Mouse (Mus musculus) kidney, embryonic 16.5 days (tissue): ENCODE measurements around the gene Psmb3. TPM values are rescaled to one million over a fixed set of nuclear protein-coding genes. Genes with fewer than 3 reads are reported as not detected.

Experiments
- ATAC-seq: fragments of 200-750 bp; cut with Nextera tagmentation; 2 replicates; pipeline ENCODE4 v1.8.0; 2017; ENCODE audit warnings: moderate TSS enrichment; ENCODE audit not compliant: low FRiP score, low TSS enrichment
- H3K27ac ChIP-seq: fragments of 300-500 bp; sonication (generic); 2 replicates; pipeline ENCODE4 v1.5.1; 2014; ENCODE audit warnings: low read length
- H3K27me3 ChIP-seq: fragments of 300-500 bp; sonication (generic); 2 replicates; pipeline ENCODE4 v1.6.1; 2014; ENCODE audit warnings: low read length, control low read depth, mixed read lengths; ENCODE audit not compliant: insufficient read depth
- H3K36me3 ChIP-seq: fragments of 300-500 bp; sonication (generic); 2 replicates; pipeline ENCODE4 v1.6.1; 2014; ENCODE audit warnings: low read length, control low read depth, mixed read lengths; ENCODE audit not compliant: insufficient read depth
- H3K4me1 ChIP-seq: fragments of 300-500 bp; sonication (generic); 2 replicates; pipeline ENCODE4 v1.6.1; 2014; ENCODE audit warnings: low read length, control low read depth, mixed read lengths; ENCODE audit not compliant: insufficient read depth
- H3K4me2 ChIP-seq: fragments of 300-500 bp; sonication (generic); replicated peaks from 2 replicates; pipeline ENCODE4 v1.6.1; 2014; ENCODE audit warnings: low read depth, low read length
- H3K4me3 ChIP-seq: fragments of 300-500 bp; sonication (generic); 2 replicates; pipeline ENCODE4 v1.5.1; 2014; ENCODE audit warnings: mild to moderate bottlenecking, low read length
- H3K9ac ChIP-seq: fragments of 300-500 bp; sonication (generic); replicated peaks from 2 replicates; pipeline ENCODE4 v1.6.1; 2014; ENCODE audit warnings: low read length
- H3K9me3 ChIP-seq: fragments of 300-500 bp; sonication (generic); 2 replicates; pipeline ENCODE4 v1.6.1; 2016; ENCODE audit warnings: low read length, control low read depth
- WGBS: fragments of 180-500 bp; shearing (Covaris S2); extraction: QIAGEN DNeasy Blood & Tissue Kit; methylation state at CpG from one replicate; pipeline ENCODE4 v1.1.7; 2014; 5-methylcytosine and 5-hydroxymethylcytosine counted together
- polyA plus RNA-seq: library from polyadenylated mRNA; unstranded; fragments of >200 nt; fragmentation: Nextera tagmentation; extraction: Ambion mirVana; gene quantifications from 2 replicates; pipeline ENCODE4 v1.2.1, GENCODE M21; 2015

The Psmb3 gene
- polyA plus RNA-seq, 1 experiment from 2014 or later = 503 TPM

DNA sequence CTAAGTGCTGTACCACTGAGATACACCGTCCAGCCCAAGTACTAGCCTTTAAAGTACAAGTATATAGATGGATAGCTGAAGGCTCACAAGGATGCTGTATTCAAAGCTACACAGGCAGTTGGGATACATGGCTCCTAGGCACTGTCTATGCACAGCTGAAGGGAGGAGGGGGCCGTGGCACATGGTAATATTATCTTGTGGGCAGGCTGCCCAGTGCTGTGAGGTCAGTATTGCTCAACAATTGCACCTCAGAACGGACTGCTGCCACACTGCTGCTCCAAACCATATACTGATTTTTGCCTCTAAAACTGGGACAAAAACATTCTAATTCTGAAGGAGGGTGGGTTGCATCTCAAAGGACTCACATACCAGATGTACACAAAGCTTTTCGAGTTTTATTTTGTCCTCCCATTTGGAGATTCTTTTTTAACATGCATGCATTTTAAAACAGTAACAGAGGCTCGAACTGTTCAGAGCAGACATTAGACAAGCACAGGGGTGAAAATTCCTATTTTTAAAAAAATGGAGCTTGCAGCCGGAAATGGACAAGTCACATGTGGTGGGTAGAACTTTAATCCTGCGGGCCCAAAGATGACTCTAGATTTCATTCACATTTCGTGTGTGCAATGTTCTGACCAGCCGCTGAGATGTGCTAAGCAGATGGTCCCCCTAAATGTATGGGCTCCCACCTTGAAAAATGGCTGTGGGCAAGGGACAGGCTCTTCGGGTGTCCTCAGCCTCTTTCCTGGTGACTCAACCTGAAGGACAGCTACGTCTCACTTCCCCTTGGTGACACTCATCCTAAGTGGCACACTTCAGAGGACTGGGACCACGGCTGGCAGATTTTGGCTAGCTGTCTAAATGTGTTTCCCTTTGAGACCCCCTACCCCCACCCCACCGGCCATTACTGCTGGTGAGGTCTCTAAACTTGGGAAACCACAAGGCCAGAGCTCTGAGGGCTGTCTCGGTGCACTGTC lies 11.9 kb downstream of the Psmb3 start:
- Histone ChIP-seq H3K27ac (no peak overlapping the region), H3K9ac (no peak overlapping the region), H3K36me3 (peaks cover 55% of the 10 kb centered on the region), H3K9me3 (0 out of 2 replicates have a peak, but pooled peaks cover 3% of the 10 kb centered on the region), H3K4me3 (no peak overlapping the region), H3K27me3 (no peaks in the 10 kb centered on the region), H3K4me2 (no peak overlapping the region), H3K4me1 (no peaks in the 10 kb centered on the region)
- no peak for ATAC-seq
- WGBS = 85% methylated on average over 14 of the region's 14 CpGs

DNA sequence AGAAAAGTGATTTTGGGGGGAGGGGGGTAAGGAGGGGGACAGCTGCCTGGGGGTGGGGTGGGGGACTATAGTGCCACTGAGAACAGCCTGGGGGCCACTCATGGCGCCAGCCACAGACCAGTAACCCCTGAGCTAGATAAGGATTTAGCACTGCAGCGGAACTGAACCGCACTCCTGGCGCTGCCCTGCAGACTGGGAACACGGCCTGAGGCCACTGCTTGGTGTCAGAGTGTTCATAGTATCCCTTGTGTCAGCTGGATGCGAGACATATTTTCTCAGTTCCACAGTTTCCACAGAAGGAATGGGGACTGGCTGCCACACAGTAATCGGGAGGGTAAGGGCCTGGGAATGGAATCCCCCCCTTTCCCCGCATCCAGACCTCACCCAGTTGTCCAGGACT lies 12.8 kb downstream of the Psmb3 start:
- Histone ChIP-seq H3K36me3 (peaks cover 63% of the 10 kb centered on the region), H3K4me2 (no peak overlapping the region), H3K4me1 (no peaks in the 10 kb centered on the region), H3K27ac (no peak overlapping the region), H3K4me3 (no peak overlapping the region), H3K9ac (no peak overlapping the region), H3K9me3 (0 out of 2 replicates have a peak, but pooled peaks cover 3% of the 10 kb centered on the region), H3K27me3 (no peaks in the 10 kb centered on the region)
- ATAC-seq = no peak
- 87% methylated on average over 8 of the region's 8 CpGs for WGBS

DNA sequence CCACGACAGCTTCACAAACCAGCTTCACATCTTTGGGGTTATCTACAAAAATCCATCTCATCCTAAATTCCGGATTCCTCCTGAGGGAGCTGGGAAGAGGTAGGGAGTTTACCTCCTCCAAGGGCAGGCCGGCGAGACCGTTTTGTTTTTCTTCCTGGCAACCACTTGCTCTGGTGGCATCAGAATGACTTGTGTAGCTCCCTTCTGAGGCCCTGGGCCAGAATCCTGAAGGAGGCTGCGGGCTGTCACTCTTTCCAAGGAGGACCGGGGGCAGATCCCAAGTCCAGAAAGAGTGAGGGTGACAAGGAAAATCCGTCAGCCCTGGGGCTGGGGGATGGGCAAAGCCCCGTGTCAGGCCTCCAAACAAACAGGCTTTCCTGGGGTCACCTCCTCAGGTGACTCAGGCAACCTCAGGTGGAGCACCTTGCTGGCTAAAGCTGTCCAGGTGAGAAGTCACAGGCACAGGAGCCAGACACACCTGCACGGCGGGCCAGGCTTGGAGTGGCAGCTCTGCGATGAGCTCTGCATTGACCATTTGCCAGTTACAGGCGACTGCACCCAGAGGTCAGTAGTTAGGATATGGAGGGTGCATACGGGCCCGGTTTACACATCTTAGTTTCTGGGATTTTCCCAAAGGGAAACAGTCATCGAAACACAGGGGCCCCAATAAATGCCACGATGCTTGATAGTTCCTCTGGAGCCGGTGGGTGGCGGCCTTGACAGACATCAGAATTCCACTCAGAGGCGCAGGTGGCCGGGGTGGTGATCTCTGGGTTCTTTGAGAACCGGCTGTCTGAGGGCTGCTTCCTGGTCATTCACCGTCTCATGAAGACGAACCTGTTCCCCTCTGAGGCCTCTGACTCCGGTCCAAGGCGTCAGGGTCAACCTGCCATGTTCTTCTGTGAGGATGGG lies 14.4 kb downstream of the Psmb3 start:
- 82% methylated on average over 26 of the region's 26 CpGs for WGBS
- Histone ChIP-seq H3K9ac (no peak overlapping the region), H3K27ac (no peak overlapping the region), H3K27me3 (no peaks in the 10 kb centered on the region), H3K4me3 (no peak overlapping the region), H3K9me3 (peaks cover 3% of the 10 kb centered on the region; the same call in 1 of the 2 replicates), H3K4me1 (no peaks in the 10 kb centered on the region), H3K36me3 (peaks cover 69% of the 10 kb centered on the region), H3K4me2 (no peak overlapping the region)
- ATAC-seq = no peak

- Histone ChIP-seq H3K4me3 (no peak overlapping the region), H3K4me2 (no peak overlapping the region), H3K27ac (no peak overlapping the region), H3K27me3 (no peaks in the 10 kb centered on the region), H3K9me3 (peaks cover 3% of the 10 kb centered on the region; the same call in 1 of the 2 replicates), H3K9ac (no peak overlapping the region), H3K4me1 (no peaks in the 10 kb centered on the region), H3K36me3 (peaks cover 69% of the 10 kb centered on the region)
- no peak for ATAC-seq
- WGBS = 73% methylated on average over 15 of the region's 15 CpGs
Observed at GRCm38 (mm10) chr11:97718281-97718860, 15.2 kb downstream of the Psmb3 start.

- Histone ChIP-seq H3K9ac (no peak overlapping the region), H3K4me2 (no peak overlapping the region), H3K27ac (no peak overlapping the region), H3K36me3 (peaks cover 66% of the 10 kb centered on the region), H3K27me3 (no peaks in the 10 kb centered on the region), H3K9me3 (peaks cover 3% of the 10 kb centered on the region; the same call in 1 of the 2 replicates), H3K4me1 (no peaks in the 10 kb centered on the region), H3K4me3 (no peak overlapping the region)
- ATAC-seq = no peak
- WGBS = 82% methylated on average over 4 of the region's 4 CpGs
Observed at GRCm38 (mm10) chr11:97719041-97719440, 15.8 kb downstream of the Psmb3 start.

- Histone ChIP-seq H3K9me3 (no peaks in the 10 kb centered on the region; the same call in 1 of the 2 replicates), H3K4me3 (no peak overlapping the region), H3K9ac (no peak overlapping the region), H3K4me2 (no peak overlapping the region), H3K36me3 (peaks cover 69% of the 10 kb centered on the region), H3K27me3 (no peaks in the 10 kb centered on the region), H3K4me1 (no peaks in the 10 kb centered on the region), H3K27ac (no peak overlapping the region)
- 87% methylated on average over 4 of the region's 4 CpGs for WGBS
- ATAC-seq = no peak
Observed at GRCm38 (mm10) chr11:97721338-97721737, 18.1 kb downstream of the Psmb3 start.

- H3K4me1 ChIP-seq = no peaks in the 10 kb centered on the region
- H3K9me3 ChIP-seq = no peaks in the 10 kb centered on the region; the same call in 1 of the 2 replicates
- no peak overlapping the region for H3K4me3 ChIP-seq
- H3K27me3 ChIP-seq = no peaks in the 10 kb centered on the region
- no peak overlapping the region for H3K9ac ChIP-seq
- H3K36me3 ChIP-seq = peaks cover 77% of the 10 kb centered on the region
- H3K4me2 ChIP-seq = no peak overlapping the region
- H3K27ac ChIP-seq = peak overlapping the region; percentile 5; the same call in 1 of the 2 replicates
- peak; percentile 77 for ATAC-seq
- 70% methylated on average over 7 of the region's 7 CpGs for WGBS
Observed at GRCm38 (mm10) chr11:97723709-97724108, 20.5 kb downstream of the Psmb3 start.

DNA sequence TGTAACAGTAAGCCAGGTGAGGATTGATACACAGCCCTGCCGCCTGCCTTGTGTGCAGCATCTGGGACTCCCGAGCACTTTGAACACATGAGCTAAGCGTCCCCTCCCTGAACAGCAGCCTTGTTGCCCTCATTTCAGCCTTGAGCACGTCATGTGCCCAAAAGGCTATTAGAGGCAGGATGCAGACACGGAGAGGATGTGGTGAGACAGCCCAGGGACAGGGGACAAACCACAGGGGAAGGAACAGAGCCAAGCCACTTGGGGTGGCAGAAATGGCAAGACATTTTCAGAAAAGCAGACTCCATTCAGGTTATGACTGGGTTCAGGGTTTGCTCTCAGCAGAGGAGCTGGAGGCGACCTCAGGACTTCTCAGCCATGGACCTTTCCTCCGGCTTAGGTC lies 25.1 kb downstream of the Psmb3 start:
- Histone ChIP-seq H3K27ac (no peak overlapping the region), H3K9ac (no peak overlapping the region), H3K4me2 (no peak overlapping the region), H3K27me3 (no peaks in the 10 kb centered on the region), H3K9me3 (no peaks in the 10 kb centered on the region), H3K4me3 (no peak overlapping the region), H3K36me3 (peaks cover 55% of the 10 kb centered on the region), H3K4me1 (no peaks in the 10 kb centered on the region)
- 64% methylated on average over 7 of the region's 7 CpGs for WGBS
- ATAC-seq = no peak

DNA sequence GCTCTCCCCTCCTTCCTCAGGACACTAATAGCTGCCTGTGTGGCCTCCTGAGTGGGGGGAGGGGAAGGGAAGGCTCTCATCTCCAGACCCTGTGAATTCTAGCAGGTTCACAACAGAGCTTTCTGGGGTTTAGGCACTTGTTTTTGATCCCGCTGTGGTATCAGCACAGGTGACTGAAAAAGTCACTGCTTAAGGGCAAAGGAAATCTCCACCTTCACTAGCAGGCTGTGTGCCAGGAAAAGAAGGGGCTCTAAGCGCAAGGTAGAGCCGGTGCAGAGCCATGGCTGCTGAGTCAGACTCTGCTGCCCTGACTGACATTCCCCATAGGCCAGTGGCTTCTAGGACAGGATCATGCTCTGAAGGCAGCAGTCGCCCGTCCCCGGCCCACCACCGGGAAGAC lies 25.5 kb downstream of the Psmb3 start:
- no peak overlapping the region for H3K27ac ChIP-seq
- 79% methylated on average over 7 of the region's 7 CpGs for WGBS
- H3K36me3 ChIP-seq = peaks cover 52% of the 10 kb centered on the region
- H3K9ac ChIP-seq = no peak overlapping the region
- H3K4me3 ChIP-seq = no peak overlapping the region
- H3K4me1 ChIP-seq = no peaks in the 10 kb centered on the region; the same call in none of the 2 replicates
- no peak overlapping the region for H3K4me2 ChIP-seq
- H3K27me3 ChIP-seq = no peaks in the 10 kb centered on the region
- ATAC-seq = no peak
- no peaks in the 10 kb centered on the region for H3K9me3 ChIP-seq
